Mouse (Mus musculus) liver, postnatal 0 days (tissue): ENCODE results near the gene Cep55.

Source experiments
- CTCF ChIP-seq: sonication (generic); IDR thresholded peaks from 2 replicates; pipeline ENCODE4 v1.5.1; 2016; ENCODE audit warnings: antibody characterized with exemption, low read depth
- EP300 ChIP-seq: IDR thresholded peaks from 2 replicates; pipeline ENCODE4 v1.6.1; 2016; ENCODE audit warnings: antibody characterized with exemption, low read depth, mild to moderate bottlenecking

DNA sequence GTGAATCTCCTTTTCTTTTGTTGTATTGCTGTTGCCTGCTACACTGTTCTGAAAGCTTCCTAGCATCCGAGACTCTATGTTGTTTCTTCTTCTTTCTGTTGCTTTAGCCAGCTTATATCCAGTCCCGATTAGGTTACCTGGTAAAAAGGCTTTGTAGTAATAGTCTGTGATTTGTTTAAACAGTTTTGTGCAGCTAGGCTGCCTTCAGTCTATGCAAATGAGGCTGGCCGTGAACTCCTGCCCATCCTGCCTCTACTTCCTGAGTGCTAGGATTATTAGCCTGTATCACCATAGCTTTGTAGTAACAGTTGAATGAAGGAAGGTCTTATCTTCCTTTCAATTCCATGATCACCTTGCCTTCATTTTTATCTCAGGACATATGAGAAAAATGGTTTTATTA lies 1.5 kb downstream of the Cep55 start:
- TF ChIP-seq CTCF (no peak), EP300 (no peak)
